ENCODE assay signal across 13 mouse cellular contexts in the genomic region with DNA sequence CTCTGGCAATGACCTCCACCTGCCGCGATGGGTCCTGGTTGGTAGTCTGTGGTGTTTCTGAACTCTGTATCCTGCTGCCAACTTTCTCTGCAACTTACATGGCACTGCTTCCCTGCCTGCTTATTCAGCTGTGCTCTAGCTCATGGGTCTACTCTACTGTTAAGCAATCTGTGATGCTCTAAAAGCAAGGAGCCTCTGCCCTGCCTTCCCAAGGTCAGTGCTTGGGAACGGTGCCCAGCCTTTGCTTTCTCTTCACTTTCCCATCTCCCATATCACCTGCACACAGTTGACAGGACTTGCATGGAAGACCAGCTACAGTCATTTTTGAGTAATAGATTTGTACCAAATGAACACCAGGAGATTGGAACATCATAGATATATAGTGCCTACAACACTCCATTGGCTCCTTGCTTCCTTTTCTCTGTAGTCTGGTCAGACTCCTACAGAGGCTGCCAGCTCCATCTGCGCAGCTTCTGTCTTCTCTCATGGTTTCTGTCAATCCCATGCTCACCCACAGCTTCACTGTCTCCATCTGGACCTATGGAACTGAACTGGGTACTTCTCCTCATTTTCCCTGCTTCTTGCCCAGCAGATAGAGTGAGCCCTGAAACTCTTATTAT.
DNase-seq lines count a peak whose midpoint lies in the region; ATAC-seq lines count a peak whose summit lies in the region.
"Had no signal": no experiment of that assay in that cellular context is flagged by ENCODE, and none has a peak within 500 bp of the region (broad histone marks: within the 10 kb centered on the region; RNA-seq: fewer than 3 reads in every experiment).

No protein-coding gene starts in this region.

- peak; percentile 86 for ATAC-seq in frontal cortex, adult (ENCODE audit: low TSS enrichment)
- ATAC-seq: liver, embryonic 12.5 days; midbrain, embryonic 16.5 days had no signal

- DNase-seq in frontal cortex, postnatal 25 days (ENCODE audit: low spot score in 2 of 2): no peak
- DNase-seq in cerebellum, adult 9-10 months: peak; percentile 61
- peak; percentile 22 to 38 for DNase-seq in layer of hippocampus, postnatal 10 days (ENCODE audit: low spot score in 2 of 2)
- DNase-seq in right cerebral cortex, postnatal 14 days: peak; percentile 14
- no peak for DNase-seq in lung, postnatal 14 days
- no peak for DNase-seq in thymus, postnatal 14 days
- DNase-seq in gastrocnemius, postnatal 4 days (ENCODE audit: low spot score in 2 of 2): no peak
- DNase-seq: gastrocnemius, postnatal 14 days; heart, postnatal 10 days; thymus, adult 18-20 months had no signal

Comparison
In these comparisons a context has a peak if more than half of its experiments do, and no peak if none do; other contexts are left out.
1. DNase-seq: peak in cerebellum, adult 9-10 months (single experiment), layer of hippocampus, postnatal 10 days (2 of 2) and right cerebral cortex, postnatal 14 days (single experiment); none in frontal cortex, postnatal 25 days (0 of 2), lung, postnatal 14 days (single experiment), thymus, postnatal 14 days (single experiment) and gastrocnemius, postnatal 4 days (0 of 2).